16 mouse cellular contexts compared by ENCODE assay signal in genomic region chr11:90098471-90098870, GRCm38 (mm10).
"Had no signal": no experiment of that assay in that cellular context is flagged by ENCODE, and none has a peak within 500 bp of the region (broad histone marks: within the 10 kb centered on the region; RNA-seq: fewer than 3 reads in every experiment).

No protein-coding gene starts in this region.

- ATAC-seq: liver, postnatal 0 days had no signal

- H3K4me2 ChIP-seq: liver, embryonic 11.5 days; liver, embryonic 13.5 days; liver, embryonic 15.5 days; lung, embryonic 14.5 days; midbrain, embryonic 12.5 days; neural tube, embryonic 12.5 days; stomach, embryonic 15.5 days had no signal

- H3K9ac ChIP-seq: liver, embryonic 13.5 days; liver, embryonic 15.5 days; liver, postnatal 0 days; lung, embryonic 14.5 days; midbrain, embryonic 12.5 days; neural tube, embryonic 12.5 days; stomach, embryonic 15.5 days had no signal

- H3K4me3 ChIP-seq: liver, embryonic 13.5 days; liver, embryonic 15.5 days; megakaryocyte, embryonic 14.5 days; midbrain, embryonic 12.5 days; neural tube, embryonic 12.5 days; stomach, embryonic 15.5 days had no signal

- H3K27me3 ChIP-seq: liver, embryonic 13.5 days; liver, embryonic 15.5 days; megakaryocyte, embryonic 14.5 days; midbrain, embryonic 12.5 days; neural tube, embryonic 12.5 days; stomach, embryonic 15.5 days had no signal

- H3K9me3 ChIP-seq: liver, embryonic 13.5 days; liver, embryonic 15.5 days; megakaryocyte, embryonic 14.5 days; midbrain, embryonic 12.5 days; neural tube, embryonic 12.5 days; stomach, embryonic 15.5 days had no signal

- H3K36me3 ChIP-seq: liver, embryonic 13.5 days; liver, embryonic 15.5 days; midbrain, embryonic 12.5 days; neural tube, embryonic 12.5 days; stomach, embryonic 15.5 days had no signal

- H3K27ac ChIP-seq: liver, embryonic 13.5 days; liver, embryonic 15.5 days; macrophage; midbrain, embryonic 12.5 days; neural tube, embryonic 12.5 days; stomach, embryonic 15.5 days; stomach, postnatal 0 days had no signal

- H3K4me1 ChIP-seq: liver, embryonic 13.5 days; liver, embryonic 15.5 days; megakaryocyte, embryonic 14.5 days; midbrain, embryonic 12.5 days; stomach, embryonic 15.5 days had no signal

- DNase-seq: liver, embryonic 13.5 days; liver, postnatal 0 days; midbrain, embryonic 14.5 days; right cerebral cortex, postnatal 14 days; thymus, adult 2 months; thymus, postnatal 25 days; thymus, postnatal 4 days had no signal
